Mouse (Mus musculus) ES-CJ7 (cell line): ENCODE results near the gene Srgap1.

Experiments used
- DNase-seq: peaks from one replicate; pipeline ENCODE4 v3.0.0; 2011; ENCODE audit warnings: low read depth, low spot score

Srgap1 gene

GRCm38 (mm10) chr10:122017063-122017462, 30.1 kb downstream of the Srgap1 start:
- no peak for DNase-seq

DNA sequence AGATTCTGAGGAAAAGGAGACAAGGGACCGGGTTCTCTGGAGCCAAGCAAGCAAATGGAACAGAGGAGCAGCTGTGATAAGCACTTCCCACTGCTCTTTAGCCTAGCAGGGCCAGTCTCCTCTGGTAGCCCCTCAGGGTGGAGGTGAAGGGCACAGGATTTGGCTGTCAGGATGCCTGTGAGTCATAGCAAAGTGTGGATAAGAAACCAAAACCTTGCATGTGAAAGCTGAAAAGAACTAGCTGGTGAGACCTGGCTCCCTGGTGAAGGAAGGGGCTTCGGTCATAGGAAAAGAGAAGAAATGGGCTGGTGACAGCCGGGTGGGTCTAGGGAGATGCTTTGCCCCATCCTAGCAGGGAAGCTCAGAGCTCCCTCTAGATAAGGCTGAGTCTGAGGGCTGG, 30.5 kb downstream of the Srgap1 start:
- no peak for DNase-seq

DNA sequence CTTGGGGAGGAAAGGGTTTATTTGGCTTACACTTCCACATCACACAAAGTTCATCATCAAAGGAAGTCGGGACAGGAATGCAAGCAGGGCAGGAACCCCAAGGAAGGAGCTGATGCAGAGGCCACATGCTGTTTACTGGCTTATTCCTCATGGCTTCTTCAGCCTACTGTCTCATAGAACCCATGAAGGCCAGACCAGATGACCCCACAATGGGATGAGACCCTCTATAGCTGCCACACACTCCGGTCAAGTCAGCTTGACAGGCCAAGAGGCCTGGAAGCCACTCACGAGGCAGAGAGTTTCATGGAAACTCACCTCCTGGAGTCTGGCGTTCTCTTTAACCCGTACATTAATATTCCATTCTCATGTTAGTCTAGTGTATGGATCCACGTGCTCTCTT, 34.8 kb downstream of the Srgap1 start:
- DNase-seq = no peak

DNA sequence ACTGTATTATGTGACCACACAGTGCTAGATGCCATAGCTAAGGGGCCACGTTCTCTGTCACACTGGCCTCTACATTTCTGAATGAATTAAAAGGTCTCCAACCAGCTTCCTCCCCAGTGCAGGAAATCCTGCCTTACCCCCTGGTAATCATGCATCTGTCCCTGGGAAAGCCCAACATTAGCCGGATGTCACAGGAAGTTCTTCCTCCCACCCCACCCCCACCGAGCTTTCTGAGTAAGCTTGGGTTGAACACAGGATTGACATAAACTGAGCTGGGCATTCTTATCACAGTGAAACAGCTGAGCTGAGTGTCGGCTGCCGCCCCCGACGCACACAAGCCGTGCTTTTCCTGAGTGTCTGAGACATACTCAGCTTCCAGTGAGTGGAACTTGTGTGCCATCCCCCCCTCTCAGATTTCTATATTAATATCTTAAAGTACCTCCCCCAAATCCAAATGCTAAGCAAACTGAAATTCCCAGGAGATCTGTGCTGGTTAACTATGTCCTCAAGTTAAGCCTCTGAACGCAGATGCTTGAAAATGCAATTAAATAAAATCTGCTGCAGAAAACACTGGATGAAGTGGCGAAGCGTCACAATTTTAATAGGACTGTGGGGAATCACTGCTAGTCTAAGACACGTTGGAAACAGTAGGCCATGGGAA, 38.3 kb downstream of the Srgap1 start:
- DNase-seq = no peak

GRCm38 (mm10) chr10:122008370-122008730, 38.8 kb downstream of the Srgap1 start:
- DNase-seq = no peak

GRCm38 (mm10) chr10:122006606-122007005, 40.5 kb downstream of the Srgap1 start:
- DNase-seq = peak; percentile 51

- no peak for DNase-seq
These were observed 41.0 kb downstream of the Srgap1 start for GRCm38 (mm10) chr10:122006151-122006550.

DNA sequence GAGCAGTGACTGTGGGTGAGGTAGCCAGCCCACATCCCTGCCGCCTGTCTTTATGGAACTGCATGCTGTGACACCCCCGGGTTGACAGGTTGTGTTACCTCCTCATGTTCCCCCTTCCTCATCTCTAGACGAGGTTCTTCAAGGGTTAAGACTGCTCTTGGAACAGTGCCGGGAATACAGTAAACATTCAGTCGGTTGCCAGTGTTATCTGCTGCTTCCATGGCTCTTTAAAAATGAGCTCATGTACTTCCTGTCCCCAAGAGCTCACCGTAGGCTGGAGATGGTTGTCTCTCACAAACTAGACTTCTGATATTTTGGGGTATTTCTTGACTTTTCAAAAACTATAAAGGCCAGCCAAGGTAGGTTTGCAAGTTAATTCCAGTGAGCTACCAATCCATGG, 41.6 kb downstream of the Srgap1 start:
- DNase-seq = no peak

DNA sequence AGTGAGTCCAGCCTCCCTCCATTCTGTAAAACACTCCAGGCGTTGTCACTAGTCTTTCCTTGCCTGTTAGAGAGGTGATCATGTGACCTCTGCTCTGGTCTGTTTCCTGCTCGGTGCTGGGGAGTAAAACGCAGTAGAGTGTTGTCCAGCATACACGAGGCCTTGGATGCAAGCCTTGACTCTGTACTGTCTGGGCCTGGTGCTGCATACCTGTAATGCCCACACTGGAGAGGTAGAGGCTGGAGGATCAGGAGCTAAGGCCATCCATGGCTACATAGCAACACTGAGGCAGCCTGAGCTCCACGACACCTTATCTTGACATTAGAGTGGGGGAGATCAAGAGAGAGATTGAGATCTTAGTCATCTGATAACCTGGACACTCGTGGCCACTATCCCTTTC, 44.2 kb downstream of the Srgap1 start:
- DNase-seq = no peak

- DNase-seq = no peak
These were observed 48.3 kb downstream of the Srgap1 start for GRCm38 (mm10) chr10:121998806-121999205.

- DNase-seq = no peak
These were observed 50.6 kb downstream of the Srgap1 start for GRCm38 (mm10) chr10:121996500-121996899.

- no peak for DNase-seq
These were observed 51.7 kb downstream of the Srgap1 start for GRCm38 (mm10) chr10:121995448-121995847.

GRCm38 (mm10) chr10:121994660-121995059, 52.5 kb downstream of the Srgap1 start:
- no peak for DNase-seq

- DNase-seq = no peak
These were observed 54.5 kb downstream of the Srgap1 start for GRCm38 (mm10) chr10:121992609-121993008.

DNA sequence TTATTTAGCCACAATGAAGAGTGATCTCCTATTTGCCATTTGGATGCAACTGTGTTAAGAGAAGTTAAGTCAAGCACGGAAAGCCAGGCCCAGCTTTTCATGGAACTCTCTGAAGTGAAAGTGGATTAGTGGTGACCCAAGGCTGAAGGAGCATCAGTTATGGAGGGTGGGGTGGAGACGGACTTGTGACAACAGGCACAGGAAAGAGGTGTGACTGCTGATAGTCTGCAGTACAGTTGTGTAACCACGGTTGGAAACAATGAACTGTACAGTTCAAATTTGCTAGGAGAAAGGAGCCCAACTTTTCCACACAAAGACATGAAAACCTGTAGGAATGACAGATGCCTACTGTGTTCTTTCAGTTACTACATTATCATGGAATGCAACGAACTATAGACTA, 60.1 kb downstream of the Srgap1 start:
- no peak for DNase-seq

DNA sequence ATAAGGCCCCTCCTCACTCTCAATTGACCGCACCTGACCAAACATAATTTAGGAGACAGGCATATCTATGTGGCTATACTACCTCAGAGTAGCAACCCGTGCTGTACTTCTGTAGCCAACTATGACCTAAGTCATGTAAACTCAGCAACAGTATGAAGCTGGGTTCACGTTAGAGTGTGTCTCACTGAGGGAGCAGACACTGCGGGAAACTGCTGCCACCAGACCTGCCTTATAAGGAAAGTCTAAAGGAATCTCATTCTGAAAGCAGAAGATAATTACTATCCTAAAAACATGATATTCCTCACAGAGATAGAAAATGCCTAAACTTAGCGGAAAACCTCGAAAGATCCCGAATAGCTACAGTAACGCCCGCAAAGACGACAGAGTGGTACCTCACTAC, 62.2 kb downstream of the Srgap1 start:
- no peak for DNase-seq

- DNase-seq = peak; percentile 11
These were observed 63.0 kb downstream of the Srgap1 start for GRCm38 (mm10) chr10:121983993-121984610.

DNA sequence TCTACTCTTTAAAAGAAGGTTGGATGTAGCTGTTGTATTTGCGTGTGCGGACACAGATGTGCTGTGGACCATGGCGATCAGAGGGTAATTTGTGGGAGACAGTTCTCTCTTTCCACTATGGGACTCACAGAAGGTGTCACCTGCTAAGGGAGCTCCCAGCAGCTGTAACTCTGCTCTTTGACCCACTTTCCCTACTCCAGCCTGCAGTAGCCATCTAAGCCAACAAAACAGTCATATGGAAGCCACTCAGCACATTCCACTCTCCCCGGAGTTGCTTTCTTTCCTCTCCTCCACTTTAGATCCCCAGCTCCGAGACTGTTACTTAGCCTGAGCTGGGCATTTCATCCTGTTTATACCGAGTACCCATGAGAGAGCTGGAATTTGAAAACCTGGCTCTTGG, 71.8 kb downstream of the Srgap1 start:
- DNase-seq = no peak

DNA sequence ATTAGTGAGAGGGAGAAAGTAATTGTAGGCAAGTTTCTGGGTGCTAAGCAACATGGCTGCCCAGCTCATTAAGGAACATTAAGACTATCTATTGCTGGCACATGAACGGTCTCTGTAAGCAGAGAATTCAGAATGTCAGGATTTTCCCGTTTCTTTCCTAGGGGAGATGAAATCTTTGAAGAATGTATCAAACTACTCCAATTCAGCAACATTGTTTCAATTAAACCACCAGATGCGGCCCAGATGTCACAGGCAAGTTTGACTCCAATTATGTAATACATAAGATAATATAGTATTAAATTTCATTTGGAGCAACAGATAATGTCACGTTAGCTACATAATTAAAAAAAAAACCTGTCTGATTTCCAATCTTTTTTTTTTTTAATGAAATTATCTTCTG, 72.5 kb downstream of the Srgap1 start:
- no peak for DNase-seq

DNA sequence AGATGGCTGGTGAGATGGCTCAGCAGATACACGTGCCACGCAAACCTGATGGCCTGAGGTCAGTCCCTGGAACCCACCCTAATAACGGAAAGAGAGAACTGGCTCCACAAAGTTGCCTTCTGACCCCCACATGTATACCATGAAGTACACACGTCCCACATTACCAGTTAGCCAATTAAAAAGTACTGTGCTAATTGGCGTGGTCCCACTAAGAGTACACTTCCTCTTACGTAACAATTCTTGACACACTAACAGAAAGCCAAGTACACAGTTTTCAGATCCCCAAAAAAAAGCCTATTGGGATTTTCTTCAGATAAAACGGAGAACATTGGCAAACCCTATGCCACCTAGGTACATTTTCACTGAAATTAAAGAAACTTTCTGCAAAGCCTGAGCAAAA, 73.8 kb downstream of the Srgap1 start:
- no peak for DNase-seq

- no peak for DNase-seq
These were observed 74.7 kb downstream of the Srgap1 start for GRCm38 (mm10) chr10:121972249-121972892.

DNA sequence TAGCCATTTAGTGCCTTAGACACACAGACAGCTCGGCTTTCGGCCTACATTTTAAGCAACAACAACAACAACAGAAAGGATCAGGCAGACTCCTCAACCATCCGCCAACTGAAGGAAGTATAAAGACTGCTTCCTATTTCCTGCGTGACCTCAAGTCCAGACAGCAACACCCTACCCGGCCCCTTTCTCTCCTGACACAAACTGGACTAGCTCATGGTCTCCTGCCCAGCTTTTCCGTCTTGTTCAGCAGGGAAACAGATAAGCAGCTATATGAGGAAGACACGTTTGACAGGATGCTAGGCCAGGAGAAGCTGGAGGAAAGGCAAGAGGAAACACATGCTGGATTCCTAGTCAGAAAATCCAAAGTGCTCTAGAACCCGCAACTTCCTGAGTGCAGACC, 75.5 kb downstream of the Srgap1 start:
- no peak for DNase-seq

GRCm38 (mm10) chr10:121970912-121971311, 76.2 kb downstream of the Srgap1 start:
- no peak for DNase-seq
